Mouse (Mus musculus): ENCODE results near the gene Slc39a7.

DNA sequence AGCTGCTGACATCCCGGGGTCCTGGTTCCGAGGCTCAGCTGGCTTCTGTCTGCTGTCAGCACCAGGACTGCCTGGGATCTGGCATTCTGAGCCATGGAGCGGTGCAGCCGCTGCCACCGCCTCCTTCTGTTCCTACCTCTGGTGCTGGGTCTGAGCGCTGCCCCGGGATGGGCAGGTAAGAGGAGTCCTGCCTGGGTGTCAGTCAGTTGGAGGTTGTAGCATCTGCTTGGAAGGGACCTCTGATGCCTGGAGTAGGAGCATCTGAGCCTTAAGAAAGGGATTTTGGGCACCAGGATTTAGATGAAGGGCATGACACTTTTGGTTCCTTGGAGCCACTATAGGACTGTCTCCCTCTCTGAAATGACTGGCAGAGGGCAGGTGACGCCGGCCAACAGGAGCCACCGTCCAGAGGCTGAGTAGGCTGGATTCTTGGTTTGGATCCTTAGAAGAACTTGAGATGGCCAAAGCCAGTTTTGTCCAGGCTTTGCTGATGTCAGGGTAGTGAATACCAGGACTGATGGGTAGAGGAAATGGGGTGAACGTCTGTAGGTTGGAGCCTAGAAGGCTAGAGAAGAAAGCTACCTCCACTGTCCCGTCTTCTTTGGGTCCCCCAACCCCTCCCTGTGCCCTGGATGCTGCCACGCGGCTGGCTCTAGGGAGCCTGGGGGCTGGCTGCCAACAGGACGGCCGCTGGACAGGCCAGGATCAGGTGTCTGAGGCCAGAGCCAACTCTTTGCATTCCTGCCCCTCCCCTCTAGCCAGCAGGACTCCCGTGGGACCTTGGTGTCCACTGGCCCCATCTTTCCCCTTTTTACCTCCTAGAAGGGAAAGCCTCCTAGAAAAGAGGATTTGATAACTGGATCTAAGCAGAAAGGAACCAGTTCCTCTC is 8.3 kb upstream of the Slc39a7 start:
- no peak for TF ChIP-seq CTCF (IDR thresholded peaks at IDR 0.05; ENCODE audit: borderline replicate concordance, extremely low read depth, insufficient read depth, insufficient read length)
- no peak for TF ChIP-seq POLR2A (IDR thresholded peaks at IDR 0.05; ENCODE audit: borderline replicate concordance, extremely low read depth, insufficient read depth, insufficient read length, poor library complexity, severe bottlenecking)

Data from brain, embryonic 14.5 days (tissue).